Mouse (Mus musculus): ENCODE measurements around the gene Syne1.

Gene Syne1

DNA sequence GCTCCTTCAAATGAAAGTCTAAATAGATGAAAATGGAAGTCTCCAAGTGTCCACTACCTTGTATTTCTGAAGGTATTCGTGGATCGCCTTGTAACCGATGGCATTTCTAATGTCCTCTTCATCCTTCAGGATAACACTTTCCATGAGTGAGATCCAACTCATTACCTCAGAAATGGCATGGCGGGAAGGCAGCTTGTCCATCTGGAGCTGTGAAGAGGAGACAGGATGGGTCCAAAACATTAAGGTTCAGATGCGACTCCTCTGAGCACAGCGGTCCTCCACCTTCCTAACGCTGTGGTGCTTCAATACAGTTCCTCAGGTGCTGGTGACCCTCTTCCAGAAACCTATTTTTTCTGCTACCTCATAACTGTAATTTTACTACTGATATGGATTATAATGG is 426.5 kb downstream of the Syne1 start:
- no peak for DNase-seq

DNA sequence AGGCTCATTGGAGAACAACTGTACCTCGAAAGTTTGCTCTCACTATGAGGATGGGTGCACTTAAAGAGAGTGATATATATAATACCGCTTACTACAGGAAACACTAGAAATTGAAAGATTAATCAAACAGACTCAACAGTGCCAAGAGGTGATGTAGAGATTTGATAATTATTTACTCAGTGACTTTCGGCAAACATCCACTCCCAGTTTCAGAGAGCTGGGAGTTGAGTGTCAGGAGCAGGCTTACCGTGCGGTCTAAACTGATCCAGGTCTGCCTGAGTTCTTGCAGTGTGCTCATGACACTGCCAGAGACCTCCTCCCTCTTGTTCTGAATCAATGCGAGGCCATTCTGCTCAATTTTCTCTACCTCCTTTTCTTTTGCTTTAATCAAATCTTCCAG is 434.6 kb downstream of the Syne1 start:
- peak; percentile 3 for DNase-seq

DNA sequence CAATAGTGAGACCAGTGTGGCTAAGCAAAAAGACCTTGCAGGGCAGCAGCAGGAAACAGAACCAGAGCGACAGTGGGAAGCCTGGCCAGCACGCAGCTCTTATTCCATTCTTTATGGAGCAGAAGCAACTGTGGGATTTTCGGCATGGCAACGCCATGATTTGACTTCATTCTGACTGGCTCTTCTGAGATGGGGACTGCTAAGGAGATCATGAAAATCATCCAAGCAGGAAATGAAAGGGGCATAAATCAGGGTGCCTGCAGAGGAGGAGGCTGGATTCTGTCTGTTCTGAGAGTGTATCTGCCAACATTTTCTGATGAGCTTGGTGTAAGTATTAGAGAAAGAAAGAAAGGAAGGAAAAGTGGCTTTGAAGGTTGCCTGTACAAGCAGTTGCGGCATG is 435.1 kb downstream of the Syne1 start:
- DNase-seq = no peak

DNA sequence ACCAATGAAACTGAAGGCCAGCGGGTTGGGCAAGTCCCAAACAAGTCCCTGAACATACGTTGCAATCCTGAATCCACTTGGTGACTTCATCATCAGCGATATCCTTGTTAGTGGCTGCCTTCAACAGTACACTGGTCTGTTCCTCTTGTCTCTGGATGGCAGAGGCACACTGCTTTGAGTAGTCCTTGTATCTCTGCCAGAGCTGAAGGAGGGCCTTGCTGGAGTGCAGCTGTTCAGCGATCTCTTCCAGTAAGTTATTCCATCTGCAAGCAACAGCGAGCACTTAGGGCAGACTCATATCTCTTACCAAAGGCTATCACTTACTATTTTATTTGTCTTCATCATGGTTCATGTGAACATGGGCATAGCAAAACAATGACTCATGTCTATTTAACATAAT is 440.5 kb downstream of the Syne1 start:
- no peak for DNase-seq

DNA sequence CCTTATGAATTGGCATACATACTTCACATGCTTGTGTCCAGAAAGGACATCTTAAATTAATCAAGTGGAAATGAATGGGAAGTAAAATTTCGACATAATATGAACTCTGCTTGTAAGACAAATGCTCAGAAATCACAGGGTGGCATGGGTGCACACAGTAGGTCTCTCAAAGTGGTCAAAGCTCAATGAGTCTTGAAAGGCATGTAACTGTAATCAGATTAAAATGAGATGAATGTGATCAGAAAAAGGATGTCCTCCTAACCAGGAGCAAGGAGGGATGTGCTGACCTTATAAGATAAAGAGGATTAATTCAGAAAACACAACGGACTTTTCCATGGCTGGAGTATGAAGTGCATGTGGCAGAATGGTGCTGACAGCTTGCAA is 453.5 kb downstream of the Syne1 start:
- no peak for DNase-seq

DNA sequence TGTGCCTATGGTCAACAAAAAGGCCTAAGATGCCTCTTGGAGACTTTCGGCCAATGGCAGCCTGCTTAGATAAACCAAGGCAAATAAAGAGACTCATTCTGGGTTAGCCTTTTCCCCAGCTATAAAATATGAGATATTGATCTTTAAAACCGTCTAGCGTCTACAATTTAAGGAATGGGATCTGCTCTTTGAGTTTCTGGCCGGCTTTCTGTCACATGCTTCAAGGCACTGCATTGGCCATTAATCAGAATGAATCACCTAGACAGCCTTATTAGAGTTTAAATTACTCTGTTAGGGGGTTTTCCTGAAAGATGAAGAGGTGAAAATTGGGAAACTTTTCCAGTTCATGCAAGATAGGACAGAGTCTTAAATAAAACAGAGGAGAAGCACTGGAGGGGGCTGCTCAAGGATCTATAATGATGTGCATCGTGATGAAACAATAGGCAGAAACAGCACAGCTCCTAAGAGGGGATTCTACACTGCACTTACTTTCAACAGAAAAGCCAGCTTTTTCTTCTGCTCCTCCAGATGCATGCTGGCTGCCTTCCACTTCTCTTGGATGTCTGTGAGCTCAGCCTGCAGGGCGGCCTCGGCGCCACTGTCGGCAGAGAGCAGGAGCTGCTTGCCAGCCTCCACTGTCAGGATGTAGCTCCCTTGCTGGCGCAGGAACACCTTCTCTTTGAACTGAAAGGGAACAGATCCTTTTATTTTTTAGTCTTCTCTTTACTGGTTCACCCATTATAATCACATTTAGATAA is 454.1 kb downstream of the Syne1 start:
- DNase-seq = peak; percentile 1

DNA sequence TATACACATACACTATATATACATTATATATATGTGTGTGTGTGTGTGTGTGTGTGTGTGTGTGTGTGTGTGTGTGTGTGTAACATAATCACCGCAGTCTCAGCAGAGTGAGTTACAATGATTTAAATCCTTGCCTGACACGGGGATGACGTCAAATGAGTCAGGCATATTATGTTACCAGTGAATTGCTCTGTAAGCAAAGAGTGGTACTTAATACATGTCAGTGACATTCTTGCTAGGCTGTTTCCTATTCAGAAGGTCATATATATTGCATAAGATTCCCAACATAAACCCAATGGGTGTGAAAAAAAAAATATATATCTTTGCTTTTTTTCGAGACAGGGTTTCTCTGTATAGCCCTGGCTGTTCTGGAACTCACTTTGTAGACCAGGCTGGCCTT is 462.1 kb downstream of the Syne1 start:
- DNase-seq = no peak

DNA sequence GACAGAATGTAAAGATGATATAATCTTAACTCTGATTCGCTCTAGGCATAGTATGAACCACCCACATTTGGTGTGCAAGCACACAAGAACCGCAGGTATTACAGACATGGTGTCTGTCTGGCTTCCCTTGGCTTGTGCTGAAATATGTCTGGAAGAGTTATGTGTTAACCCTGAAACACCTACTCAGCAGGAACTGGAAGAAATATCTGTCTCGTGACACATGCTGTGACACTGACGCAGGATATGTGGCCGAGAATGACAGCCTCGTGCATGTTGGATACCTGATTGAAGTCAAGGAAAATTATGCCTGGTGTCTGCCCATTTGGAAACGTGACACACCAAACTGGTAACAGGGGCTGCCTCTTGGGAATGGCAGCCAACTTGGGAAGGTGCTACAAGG is 463.9 kb downstream of the Syne1 start:
- no peak for DNase-seq

DNA sequence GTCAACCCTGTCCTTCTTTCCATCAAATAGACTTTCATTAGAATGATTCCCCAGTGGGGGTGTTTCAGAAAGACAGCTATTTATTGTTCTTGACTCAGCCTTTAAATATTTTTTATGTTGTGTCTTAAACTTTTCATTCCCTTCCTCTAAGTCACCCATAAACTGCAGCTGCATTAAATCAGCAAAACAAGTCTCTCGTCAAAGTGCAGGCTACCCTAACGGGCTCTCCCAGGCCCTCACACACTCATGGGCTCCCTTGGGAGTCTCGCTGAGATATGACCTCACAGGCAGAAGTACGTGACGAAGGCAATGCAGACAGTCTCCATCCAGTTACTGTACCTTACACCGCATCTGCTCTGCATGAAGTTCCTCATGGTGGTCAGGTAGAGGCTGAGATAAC is 465.0 kb downstream of the Syne1 start:
- no peak for DNase-seq

DNA sequence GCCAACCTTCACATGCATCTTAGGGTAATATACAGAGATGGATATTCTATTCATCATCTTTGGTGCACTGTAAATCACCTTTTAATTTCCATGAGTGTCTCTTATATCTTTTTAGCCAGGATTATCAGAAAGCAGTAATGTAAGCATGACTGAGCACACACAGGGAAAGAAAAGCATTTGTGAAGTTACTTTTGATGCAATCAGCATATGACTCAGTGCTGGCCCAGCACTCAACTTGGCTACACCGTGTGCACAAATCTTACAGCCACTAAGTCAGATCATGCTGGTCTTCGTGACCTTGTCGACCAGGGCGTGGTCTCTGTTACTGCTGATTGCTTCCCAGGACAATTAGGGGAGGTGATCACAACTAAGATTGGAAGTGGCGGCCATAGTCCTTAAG is 465.5 kb downstream of the Syne1 start:
- DNase-seq = no peak

DNA sequence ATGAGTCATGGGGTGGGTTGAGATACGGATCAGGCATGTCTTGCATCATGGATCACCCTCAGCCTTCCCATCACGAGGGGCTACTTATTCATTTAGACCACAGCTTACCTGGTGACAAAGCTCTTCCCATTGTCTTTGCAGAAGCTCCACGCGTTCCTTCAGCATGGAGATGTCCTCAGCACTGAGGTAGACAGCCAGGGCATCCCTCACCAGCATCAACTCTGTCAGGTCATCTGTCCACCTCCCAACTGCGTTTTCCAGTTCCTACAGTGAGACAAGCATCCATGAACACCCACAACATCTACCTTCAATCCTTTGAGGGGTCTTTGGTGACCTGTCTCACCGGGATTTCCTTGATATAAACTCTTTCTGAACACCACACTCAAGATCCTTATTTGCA is 467.6 kb downstream of the Syne1 start:
- DNase-seq = no peak

DNA sequence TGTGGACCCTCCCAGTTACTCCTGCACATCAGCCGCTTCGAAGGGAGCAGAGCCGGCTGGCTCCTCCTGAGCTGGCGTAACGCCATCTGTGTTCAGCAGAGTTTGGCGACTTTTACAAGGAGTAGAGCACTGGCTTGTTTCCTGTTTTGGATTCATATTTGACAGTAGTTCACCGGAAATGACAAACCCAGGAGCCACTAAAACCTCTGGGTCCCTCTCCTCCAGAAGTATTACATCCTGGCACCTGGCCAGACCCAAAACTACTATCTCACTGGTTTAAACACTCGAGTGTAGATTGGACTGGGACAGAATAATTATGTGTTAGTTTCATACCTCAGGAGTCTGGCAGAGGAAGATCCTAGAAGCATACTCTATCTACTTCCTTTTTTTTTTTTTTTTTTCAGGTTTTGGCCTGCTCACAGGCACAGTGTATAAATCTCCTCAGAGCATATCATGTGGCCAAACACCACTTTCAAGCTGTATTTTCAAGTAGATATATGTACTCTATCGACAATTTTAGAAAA is 471.3 kb downstream of the Syne1 start:
- DNase-seq = peak; percentile 33

DNA sequence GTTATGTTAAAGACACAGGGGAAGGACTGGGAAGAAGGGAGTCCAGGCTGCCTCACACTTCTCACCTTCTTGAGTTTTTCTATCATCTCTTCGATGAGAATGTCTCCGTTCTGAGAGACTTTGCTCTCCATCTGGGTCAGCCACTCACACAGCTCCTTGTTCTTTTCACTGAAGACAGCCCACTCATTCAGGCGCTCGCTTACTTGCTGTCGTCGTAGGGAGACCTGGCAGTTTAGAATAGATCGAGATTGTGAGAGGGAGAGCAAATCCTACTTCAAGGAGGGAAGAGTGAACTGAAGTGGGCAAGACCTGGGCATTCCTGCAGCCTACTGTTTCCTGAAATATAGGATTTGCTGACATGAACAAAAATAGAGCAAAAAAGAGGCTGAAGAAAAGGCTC is 475.6 kb downstream of the Syne1 start:
- DNase-seq = no peak

DNA sequence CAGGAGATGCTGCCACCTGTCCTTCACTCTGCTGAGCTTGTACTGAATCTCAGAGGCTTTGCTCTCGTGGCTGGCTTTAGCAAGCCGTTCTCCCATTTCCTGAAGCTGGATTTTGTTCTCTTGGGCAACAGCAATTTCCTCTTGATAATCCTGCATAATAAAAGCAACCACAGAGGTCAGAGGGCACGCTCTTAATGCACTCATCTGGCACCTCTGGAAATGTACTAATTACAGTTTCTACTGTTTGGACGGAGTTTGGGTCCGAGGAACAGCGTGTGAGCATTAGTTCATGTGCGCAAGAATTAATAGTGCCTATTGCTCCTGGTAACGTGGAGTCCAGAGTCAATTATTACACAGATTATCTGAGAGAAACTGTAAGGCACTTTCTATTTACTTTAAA is 479.2 kb downstream of the Syne1 start:
- no peak for DNase-seq

DNA sequence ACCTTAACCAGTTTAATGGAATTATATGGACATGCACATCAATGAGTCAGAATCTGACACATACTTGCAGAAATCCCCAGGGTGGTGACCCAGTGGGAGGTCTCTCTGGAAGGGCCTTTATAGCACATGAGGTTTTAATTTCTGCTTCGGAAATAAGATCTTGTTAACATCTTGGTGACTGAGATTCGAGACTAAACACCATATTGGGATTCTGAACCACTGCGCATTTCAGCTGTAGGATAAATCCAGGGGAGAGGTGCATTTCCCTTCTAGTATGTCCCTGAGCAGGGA is 480.4 kb downstream of the Syne1 start:
- DNase-seq = no peak

DNA sequence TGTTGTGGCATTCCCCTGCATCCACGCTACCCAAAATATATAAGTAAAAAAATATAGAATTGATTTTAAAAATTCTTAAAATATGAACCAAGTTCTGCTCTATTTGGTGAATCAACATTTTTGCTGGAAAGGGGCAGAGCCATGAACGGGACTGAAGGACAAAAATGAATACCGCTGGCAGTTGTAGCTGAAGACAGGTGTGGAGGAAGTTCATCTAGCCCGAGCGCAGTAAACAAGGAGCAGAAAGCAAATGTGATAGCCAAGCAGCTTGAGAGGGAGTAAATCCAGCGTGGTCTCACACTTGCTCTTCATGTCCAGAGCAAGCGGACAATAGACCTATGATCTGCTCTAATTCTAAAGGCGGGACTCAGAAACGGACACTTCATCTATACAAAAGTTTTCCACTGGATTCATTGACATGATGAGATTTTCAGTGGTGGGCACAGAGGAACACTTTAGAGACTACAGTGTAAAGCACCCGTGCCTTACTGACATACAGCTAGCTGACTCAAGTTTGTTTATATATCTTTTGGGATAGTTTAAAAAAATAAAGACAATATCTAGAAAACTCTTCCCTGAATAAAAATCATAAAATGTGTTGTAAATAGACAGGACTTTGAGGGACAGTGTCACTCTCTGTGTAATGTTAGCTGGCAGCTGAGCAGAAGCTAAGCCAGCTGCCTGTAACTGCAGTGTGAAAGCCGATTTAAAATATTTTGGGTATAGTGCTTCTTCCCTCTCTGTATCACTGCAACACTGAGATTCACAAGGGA is 480.9 kb downstream of the Syne1 start:
- DNase-seq = no peak

DNA sequence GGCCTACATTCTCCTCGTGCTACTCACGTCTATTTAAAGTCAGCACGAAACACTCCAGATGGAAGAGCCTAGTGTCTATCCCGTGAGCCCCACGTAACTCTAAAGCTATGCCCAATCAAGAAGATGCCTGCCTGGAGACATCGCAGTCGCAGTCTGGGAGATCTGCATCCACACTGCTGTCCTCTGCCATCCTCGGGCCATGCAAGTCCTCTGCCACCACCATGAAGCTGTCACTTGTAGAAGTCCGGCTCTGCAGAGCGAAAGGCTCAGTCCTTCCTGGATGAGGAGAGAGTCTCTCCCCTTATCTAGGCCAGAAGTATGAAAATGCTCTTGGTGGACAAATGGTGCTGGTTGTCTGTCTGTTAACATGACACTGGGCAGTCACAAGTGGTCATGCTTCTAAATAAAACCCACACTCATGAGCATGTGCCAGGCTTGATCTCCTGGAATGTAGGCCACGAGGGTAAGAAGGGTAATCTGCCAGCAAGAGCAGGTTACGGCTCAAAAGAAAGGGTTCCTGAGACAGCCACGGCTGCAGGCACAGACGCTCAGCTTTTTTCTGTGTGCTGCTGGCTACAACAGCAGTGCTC is 482.5 kb downstream of the Syne1 start, which contains the start of gene Gm10097:
Gene Gm10097 (plus strand): TSS at position 517 of the 590 bp plus-strand sequence.
- no peak for DNase-seq

DNA sequence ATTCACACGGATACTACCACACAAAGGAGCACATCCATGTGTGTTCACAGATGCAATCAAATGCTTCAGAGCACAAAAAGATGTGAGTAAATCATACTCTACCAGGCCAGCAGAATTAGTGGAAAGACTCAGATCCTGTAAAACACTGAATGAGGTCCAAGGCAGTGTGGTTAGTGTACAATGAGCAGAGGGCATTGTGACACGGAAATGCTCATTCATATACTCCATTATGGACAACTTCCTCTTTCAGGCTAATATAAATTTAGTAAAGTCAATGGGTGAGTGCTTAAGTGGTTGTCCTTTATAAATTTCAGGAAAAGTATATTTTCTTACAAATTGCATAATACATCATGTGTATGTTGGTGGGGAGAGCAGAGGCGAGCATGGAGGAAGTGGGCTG is 484.2 kb downstream of the Syne1 start:
- DNase-seq = no peak

DNA sequence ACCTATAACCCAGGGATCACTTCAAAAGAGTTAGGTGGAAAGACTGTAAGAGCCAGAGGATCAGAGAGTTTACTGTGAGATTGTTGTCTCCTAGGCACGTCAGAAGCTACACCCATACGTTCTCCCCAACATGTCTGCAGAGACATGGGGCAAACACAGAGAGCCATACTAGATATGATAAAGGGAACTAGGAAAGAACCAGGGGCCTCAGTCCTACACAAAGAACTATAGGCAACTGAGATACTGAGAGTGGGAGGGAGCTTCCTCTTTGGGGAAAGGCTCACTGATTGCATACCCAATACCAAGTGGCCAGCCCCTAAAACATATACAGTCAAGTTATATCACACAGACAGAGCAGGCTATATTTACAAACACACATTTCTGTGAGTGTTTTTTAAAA is 491.3 kb downstream of the Syne1 start:
- no peak for DNase-seq

DNA sequence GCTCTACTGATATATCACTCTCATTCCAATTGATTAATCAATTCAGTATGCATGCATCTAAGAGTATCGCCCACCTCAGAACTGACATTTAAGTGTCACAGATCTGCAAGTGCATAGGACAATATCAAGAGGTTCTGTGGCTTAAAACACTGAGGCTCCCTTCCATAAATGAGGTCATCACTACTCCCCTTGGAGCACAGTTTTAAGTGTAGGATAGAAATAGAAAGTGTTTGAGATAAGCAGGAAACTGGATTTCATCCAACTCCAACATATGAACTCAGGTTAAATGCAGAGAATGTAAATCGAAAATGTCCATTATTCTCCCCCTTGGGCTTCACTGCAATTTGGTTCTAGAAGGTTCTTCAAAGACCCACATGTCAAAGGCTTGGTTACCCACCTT is 492.4 kb downstream of the Syne1 start:
- no peak for DNase-seq

DNA sequence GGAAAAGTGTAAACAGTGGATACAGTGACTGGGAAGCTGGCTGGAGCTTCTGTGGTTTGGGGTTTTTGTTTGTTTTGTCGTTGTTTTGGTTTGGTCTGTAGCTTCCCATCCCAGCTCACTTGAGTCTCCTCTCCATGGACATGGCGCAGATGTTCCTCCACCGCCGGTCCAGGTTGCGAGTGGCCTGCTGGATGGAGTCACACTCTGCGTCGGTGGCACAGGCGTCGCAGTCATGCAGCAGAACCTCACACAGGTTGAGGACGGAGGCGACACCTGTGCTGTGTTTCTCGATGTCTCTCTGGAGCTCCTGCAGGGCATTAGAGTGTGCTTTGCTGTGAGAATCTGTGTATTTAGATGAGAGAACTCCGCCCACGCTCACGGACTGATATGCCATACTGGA is 493.6 kb downstream of the Syne1 start:
- DNase-seq = no peak

DNA sequence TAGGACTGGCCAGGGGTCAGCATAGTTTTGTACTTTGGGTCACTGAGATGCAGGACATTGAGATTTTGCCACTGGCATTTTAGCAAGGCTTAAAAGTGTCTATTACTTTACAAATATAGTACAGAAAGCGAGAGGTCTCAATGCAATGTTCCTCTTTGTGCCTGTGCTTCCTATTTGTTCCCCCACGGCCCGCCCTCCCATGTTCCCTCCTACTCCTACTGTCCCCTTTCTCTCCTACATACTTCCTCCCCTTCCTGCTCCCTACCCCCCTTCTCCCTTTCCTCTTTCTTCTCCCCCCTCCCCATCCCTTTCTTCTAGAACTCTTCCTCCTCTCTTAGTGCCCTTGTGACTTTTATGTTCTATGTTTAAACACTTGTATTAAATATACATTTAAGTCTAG is 494.3 kb downstream of the Syne1 start:
- DNase-seq = no peak

DNA sequence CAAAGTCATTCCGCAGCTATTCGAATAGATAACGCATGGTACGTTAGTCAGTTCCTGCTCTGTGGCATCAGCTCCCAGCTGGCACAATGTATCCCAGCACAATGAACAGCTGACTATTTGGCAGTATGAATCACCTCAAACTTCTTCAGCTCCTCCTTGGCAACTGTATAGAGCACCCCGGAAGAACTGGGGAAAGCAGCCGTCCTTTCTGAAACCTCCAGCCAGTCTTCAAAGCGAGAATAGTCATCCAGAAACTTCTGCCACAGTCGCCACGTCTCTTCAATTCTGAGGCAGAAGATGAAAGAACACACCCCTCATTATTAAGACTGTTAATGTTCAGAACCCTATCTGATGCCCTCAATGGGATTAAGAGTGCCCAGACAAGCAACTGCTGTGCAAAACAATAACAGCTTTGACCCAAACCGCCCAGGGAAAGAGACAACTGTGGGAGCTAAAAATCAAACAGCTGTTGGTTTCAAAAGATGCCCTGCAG is 495.0 kb downstream of the Syne1 start:
- no peak for DNase-seq

DNA sequence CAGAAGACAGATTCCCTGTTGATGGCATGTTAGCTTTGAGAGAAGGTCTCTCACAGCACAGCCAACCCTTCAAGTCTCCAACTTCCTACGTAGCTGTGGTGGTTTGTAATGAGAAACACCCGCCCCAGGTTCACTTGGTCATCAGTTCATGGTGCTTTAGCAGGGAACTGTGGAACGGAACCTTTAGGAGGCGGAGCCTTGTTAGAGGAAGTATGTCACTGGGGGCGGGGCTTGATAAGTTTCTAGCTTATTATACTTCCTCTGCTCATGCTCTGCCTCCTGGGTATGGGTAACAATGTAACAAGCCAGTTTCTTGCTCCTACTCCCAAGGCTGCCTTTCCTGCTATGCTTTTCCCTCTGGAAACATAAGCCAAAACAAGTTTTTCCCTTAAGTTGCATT is 505.6 kb downstream of the Syne1 start:
- peak; percentile 7 for DNase-seq
